Mouse (Mus musculus): ENCODE data around the gene Ppm1h. TPM values are rescaled to one million over a fixed set of nuclear protein-coding genes. Genes with fewer than 3 reads are reported as not detected.
A peak's percentile ranks its signal among the peaks of the same experiment; 100 is the strongest.
"Not testable (repeated sequence)": the region's sequence is repeated elsewhere in the genome, so short reads cannot be mapped to it uniquely, and the experiment has no call there.

Gene Ppm1h
- polyA plus RNA-seq, 1 experiment from 2014 or later: 11.8 TPM

GRCm38 (mm10) chr10:122965650-122966049, 287.1 kb downstream of the Ppm1h start:
- peaks cover 39% of the 10 kb centered on the region for H3K4me1 ChIP-seq
- not testable (repeated sequence) for H3K27ac ChIP-seq; H3K36me3 ChIP-seq; H3K9ac ChIP-seq; H3K4me3 ChIP-seq; H3K9me3 ChIP-seq (replicated peaks); H3K4me2 ChIP-seq (replicated peaks); H3K27me3 ChIP-seq
- peak; percentile 55 for ATAC-seq (ENCODE audit: low FRiP score)
- 69% methylated on average over 5 of the region's 5 CpGs for WGBS

- H3K4me1 ChIP-seq: peaks cover 33% of the 10 kb centered on the region
- WGBS: 75% methylated on average over 7 of the region's 7 CpGs
Observed at GRCm38 (mm10) chr10:122966421-122966820, 287.9 kb downstream of the Ppm1h start.

GRCm38 (mm10) chr10:122970188-122970587, 291.6 kb downstream of the Ppm1h start:
- no peak for ATAC-seq (ENCODE audit: low FRiP score)
- WGBS: 90% methylated on average over 7 of the region's 7 CpGs

More at GRCm38 (mm10) chr10:122966421-122966820, 287.9 kb downstream of the Ppm1h start:
- Histone ChIP-seq H3K36me3 (no peaks in the 10 kb centered on the region), H3K27ac (no peak overlapping the region), H3K9me3 (replicated peaks) (no peaks in the 10 kb centered on the region; the same call in 1 of the 2 replicates), H3K27me3 (no peaks in the 10 kb centered on the region), H3K4me2 (replicated peaks) (no peak overlapping the region), H3K4me3 (no peak overlapping the region), H3K9ac (no peak overlapping the region)
- ATAC-seq (ENCODE audit: low FRiP score): no peak

GRCm38 (mm10) chr10:122973241-122973640, 294.7 kb downstream of the Ppm1h start:
- peaks cover 11% of the 10 kb centered on the region; the same call in 1 of the 2 replicates for H3K4me1 ChIP-seq
- H3K9me3 ChIP-seq (replicated peaks): no peaks in the 10 kb centered on the region
- H3K4me3 ChIP-seq: no peak overlapping the region
- H3K27me3 ChIP-seq: no peaks in the 10 kb centered on the region
- no peak overlapping the region for H3K27ac ChIP-seq
- H3K9ac ChIP-seq: no peak overlapping the region
- no peaks in the 10 kb centered on the region for H3K36me3 ChIP-seq
- ATAC-seq (ENCODE audit: low FRiP score): no peak
- no peak overlapping the region for H3K4me2 ChIP-seq (replicated peaks)

More at GRCm38 (mm10) chr10:122970188-122970587, 291.6 kb downstream of the Ppm1h start:
- Histone ChIP-seq H3K4me1 (peaks cover 3% of the 10 kb centered on the region; the same call in 1 of the 2 replicates), H3K27me3 (no peaks in the 10 kb centered on the region), H3K4me2 (replicated peaks) (no peak overlapping the region), H3K4me3 (no peak overlapping the region), H3K9me3 (replicated peaks) (no peaks in the 10 kb centered on the region; the same call in 1 of the 2 replicates), H3K9ac (no peak overlapping the region), H3K27ac (no peak overlapping the region), H3K36me3 (no peaks in the 10 kb centered on the region)

GRCm38 (mm10) chr10:122976038-122976437, 297.5 kb downstream of the Ppm1h start:
- Histone ChIP-seq H3K9ac (no peak overlapping the region), H3K27me3 (no peaks in the 10 kb centered on the region), H3K27ac (no peak overlapping the region), H3K9me3 (replicated peaks) (no peaks in the 10 kb centered on the region), H3K4me3 (no peak overlapping the region), H3K4me2 (replicated peaks) (no peak overlapping the region), H3K36me3 (peaks cover 19% of the 10 kb centered on the region), H3K4me1 (peaks cover 11% of the 10 kb centered on the region; the same call in 1 of the 2 replicates)
- ATAC-seq (ENCODE audit: low FRiP score): no peak
- 76% methylated on average over 9 of the region's 9 CpGs for WGBS

DNA sequence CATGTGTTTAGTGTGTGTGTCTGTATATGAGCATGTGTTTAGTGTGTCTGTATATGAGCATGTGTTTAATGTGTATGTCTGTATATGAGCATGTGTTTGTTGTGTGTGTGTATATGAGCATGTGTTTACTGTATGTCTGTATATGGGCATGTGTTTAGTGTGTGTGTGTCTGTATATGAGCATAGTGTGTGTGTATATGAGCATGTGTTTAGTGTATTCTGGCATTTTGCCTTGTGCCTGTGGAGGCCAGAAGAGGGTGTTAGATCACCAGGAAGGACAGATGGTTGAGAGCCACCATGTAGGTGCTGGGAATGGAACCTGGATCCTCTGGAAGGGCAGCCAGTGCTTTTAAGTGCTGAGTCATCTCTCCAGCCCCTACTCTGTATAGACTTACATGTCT, 300.8 kb downstream of the Ppm1h start:
- Histone ChIP-seq H3K4me2 (replicated peaks) (no peak overlapping the region), H3K9ac (no peak overlapping the region), H3K36me3 (peaks cover 22% of the 10 kb centered on the region), H3K4me3 (no peak overlapping the region), H3K9me3 (replicated peaks) (no peaks in the 10 kb centered on the region), H3K4me1 (peaks cover 24% of the 10 kb centered on the region), H3K27me3 (no peaks in the 10 kb centered on the region), H3K27ac (no peak overlapping the region)
- no peak for ATAC-seq (ENCODE audit: low FRiP score)

DNA sequence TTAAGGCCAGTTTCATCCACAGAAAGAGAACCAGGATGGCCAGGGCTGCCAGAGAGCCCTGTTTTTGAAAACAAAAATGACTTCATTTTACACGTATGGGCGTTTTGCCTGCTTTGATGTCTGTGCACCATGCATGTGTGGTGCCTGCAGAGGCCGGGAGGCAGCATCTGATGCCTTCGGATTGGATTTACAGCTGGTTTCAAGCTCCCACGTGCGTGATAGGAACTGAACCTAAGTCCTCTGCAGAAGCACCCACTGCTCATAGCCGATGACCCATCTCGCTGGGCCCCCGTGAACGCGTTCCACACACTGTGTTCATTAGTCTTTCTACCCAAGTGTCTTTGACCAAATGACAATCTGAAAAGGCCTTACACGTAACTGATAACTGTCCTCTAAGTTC, 301.6 kb downstream of the Ppm1h start:
- Histone ChIP-seq H3K27ac (no peak overlapping the region), H3K9ac (no peak overlapping the region), H3K4me2 (replicated peaks) (no peak overlapping the region), H3K27me3 (no peaks in the 10 kb centered on the region), H3K36me3 (peaks cover 22% of the 10 kb centered on the region), H3K9me3 (replicated peaks) (no peaks in the 10 kb centered on the region), H3K4me1 (peaks cover 24% of the 10 kb centered on the region), H3K4me3 (no peak overlapping the region)
- WGBS: 94% methylated on average over 12 of the region's 12 CpGs
- no peak for ATAC-seq (ENCODE audit: low FRiP score)

GRCm38 (mm10) chr10:122982909-122983578, 304.5 kb downstream of the Ppm1h start:
- H3K27ac ChIP-seq: peak overlapping the region; percentile 99
- peak overlapping the region; percentile 70 for H3K4me2 ChIP-seq (replicated peaks)
- no peaks in the 10 kb centered on the region for H3K27me3 ChIP-seq
- 80% methylated on average over 11 of the region's 11 CpGs for WGBS
- H3K9me3 ChIP-seq (replicated peaks): no peaks in the 10 kb centered on the region
- peaks cover 22% of the 10 kb centered on the region for H3K36me3 ChIP-seq
- peak overlapping the region; percentile 99; the same call in 1 of the 2 replicates for H3K9ac ChIP-seq
- H3K4me3 ChIP-seq: peak overlapping the region; percentile 87
- no peak for ATAC-seq (ENCODE audit: low FRiP score)
- peaks cover 24% of the 10 kb centered on the region for H3K4me1 ChIP-seq

- H3K36me3 ChIP-seq: peaks cover 22% of the 10 kb centered on the region
- ATAC-seq (ENCODE audit: low FRiP score): no peak
- no peaks in the 10 kb centered on the region for H3K9me3 ChIP-seq (replicated peaks)
- H3K4me2 ChIP-seq (replicated peaks): peak overlapping the region; percentile 70
- H3K27me3 ChIP-seq: no peaks in the 10 kb centered on the region
- H3K27ac ChIP-seq: peak overlapping the region; percentile 99
- peak overlapping the region; percentile 87 for H3K4me3 ChIP-seq
- peaks cover 24% of the 10 kb centered on the region for H3K4me1 ChIP-seq
- WGBS: 46% methylated on average over 10 of the region's 10 CpGs
- peak overlapping the region; percentile 99 for H3K9ac ChIP-seq
Observed at GRCm38 (mm10) chr10:122983579-122984530, 305.3 kb downstream of the Ppm1h start.

- Histone ChIP-seq H3K9me3 (replicated peaks) (no peaks in the 10 kb centered on the region), H3K36me3 (peaks cover 16% of the 10 kb centered on the region), H3K9ac (peak overlapping the region; percentile 99), H3K27ac (peak overlapping the region; percentile 99), H3K27me3 (no peaks in the 10 kb centered on the region), H3K4me2 (replicated peaks) (peak overlapping the region; percentile 70), H3K4me1 (peaks cover 24% of the 10 kb centered on the region), H3K4me3 (peak overlapping the region; percentile 87)
- ATAC-seq (ENCODE audit: low FRiP score): no peak
- 2% methylated on average over 10 of the region's 10 CpGs for WGBS
Observed at GRCm38 (mm10) chr10:122984531-122985251, 306.1 kb downstream of the Ppm1h start.

GRCm38 (mm10) chr10:122985252-122985514, 306.6 kb downstream of the Ppm1h start:
- Histone ChIP-seq H3K36me3 (peaks cover 11% of the 10 kb centered on the region), H3K9ac (peak overlapping the region; percentile 99), H3K9me3 (replicated peaks) (no peaks in the 10 kb centered on the region), H3K4me3 (peak overlapping the region; percentile 87), H3K27ac (peak overlapping the region; percentile 99), H3K27me3 (no peaks in the 10 kb centered on the region), H3K4me2 (replicated peaks) (peak overlapping the region; percentile 70), H3K4me1 (peaks cover 24% of the 10 kb centered on the region)
- ATAC-seq (ENCODE audit: low FRiP score): no peak
- under 1% methylated on average over 37 of the region's 37 CpGs for WGBS

Data from hindbrain, embryonic 12.5 days (tissue).